Mouse (Mus musculus) C2C12 (cell line): Measurements from ENCODE around the gene Aurkc.

Experiments
- CTCF ChIP-seq: IDR thresholded peaks from one replicate; pipeline ENCODE4 v1.5.1; 2011; ENCODE audit not compliant: control insufficient read depth, insufficient read depth, insufficient read length
- FOSL1 ChIP-seq: IDR thresholded peaks from one replicate; pipeline ENCODE4 v1.8.0; 2011; ENCODE audit warnings: mild to moderate bottlenecking, low read length; ENCODE audit not compliant: poor library complexity, insufficient read depth, severe bottlenecking
- MAX ChIP-seq: IDR thresholded peaks from one replicate; pipeline ENCODE4 v1.6.1; 2011; ENCODE audit warnings: mild to moderate bottlenecking, control low read depth
- MYOD1 ChIP-seq: IDR thresholded peaks from one replicate; pipeline ENCODE4 v1.6.1; 2011; ENCODE audit warnings: low read depth; ENCODE audit not compliant: control insufficient read depth, insufficient read length
- MYOG ChIP-seq: IDR thresholded peaks from one replicate; pipeline ENCODE4 v1.6.1; 2011; ENCODE audit not compliant: control insufficient read depth, insufficient read length; ENCODE audit errors: extremely low read depth
- USF1 ChIP-seq: IDR thresholded peaks from one replicate; pipeline ENCODE4 v1.6.1; 2011; ENCODE audit warnings: low read depth, mild to moderate bottlenecking, control low read depth, moderate library complexity

DNA sequence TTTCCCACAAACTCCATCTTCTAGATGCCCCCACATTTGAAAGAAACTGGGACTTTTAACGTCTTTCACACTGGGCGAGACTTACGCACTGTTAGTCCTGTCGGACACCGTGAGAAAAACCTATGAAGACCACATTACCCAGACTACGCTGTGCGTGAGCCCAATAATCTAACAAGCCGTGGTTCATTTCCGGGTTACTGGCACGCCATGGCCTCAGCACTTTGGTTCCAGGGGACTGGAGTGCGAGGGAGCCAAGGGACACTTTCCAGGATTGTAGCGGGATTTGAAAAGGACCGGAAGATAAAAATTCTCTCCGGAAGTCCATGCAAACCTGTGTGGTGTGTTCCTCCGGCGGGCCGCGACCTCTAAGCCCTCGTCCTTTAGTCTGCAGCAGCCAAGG, 18.2 kb upstream of the Aurkc start:
- no peak for TF ChIP-seq CTCF
- TF ChIP-seq USF1: no peak
- no peak for TF ChIP-seq MYOG
- no peak for TF ChIP-seq MAX
- no peak for TF ChIP-seq MYOD1
- TF ChIP-seq FOSL1: no peak
